Mouse (Mus musculus): Measurements from ENCODE around the gene Chil1. TPM values are rescaled to one million over a fixed set of nuclear protein-coding genes. Genes with fewer than 3 reads are reported as not detected.

Chil1 gene
- polyA plus RNA-seq, 1 experiment: not detected

- no peak for TF ChIP-seq GATA1 (IDR thresholded peaks at IDR 0.05; ENCODE audit: low read length)
- no peak for TF ChIP-seq TAL1 (IDR thresholded peaks at IDR 0.05; ENCODE audit: low read length)
- Histone ChIP-seq H3K27me3 (ENCODE audit: control insufficient read depth) (peaks cover 38% of the 10 kb centered on the region), H3K4me3 (replicated peaks) (no peak overlapping the region), H3K4me1 (ENCODE audit: control insufficient read depth) (no peaks in the 10 kb centered on the region), H3K36me3 (ENCODE audit: control insufficient read depth) (no peaks in the 10 kb centered on the region), H3K9me3 (ENCODE audit: control insufficient read depth, low read length) (no peaks in the 10 kb centered on the region)
These were observed 55.5 kb downstream of the Chil1 start for GRCm38 (mm10) chr1:134237438-134237837.

Other genes with a start within 250 kb of the Chil1 start
- gene Fmod, start 144.9 kb upstream of the Chil1 start, polyA plus RNA-seq (2012): not detected in 2 replicates
- gene Btg2, start 103.1 kb upstream of the Chil1 start, polyA plus RNA-seq (2012): 13.2 and 14.8 TPM in 2 replicates
- not detected in 2 replicates for gene Chit1, start 70.9 kb upstream of the Chil1 start, polyA plus RNA-seq (2012)
- gene Mybph, start 11.3 kb downstream of the Chil1 start, polyA plus RNA-seq (2012): not detected in 2 replicates
- gene Adora1, start 53.3 kb downstream of the Chil1 start, polyA plus RNA-seq (2012): not detected in 2 replicates
- not detected in 2 replicates for gene Myog, start 107.8 kb downstream of the Chil1 start, polyA plus RNA-seq (2012)
- gene Ppfia4, start 150.8 kb downstream of the Chil1 start, polyA plus RNA-seq (2012): 0.03 and 0.08 TPM in 2 replicates
- 2.8 and 2.9 TPM in 2 replicates for gene Tmem183a, start 179.8 kb downstream of the Chil1 start, polyA plus RNA-seq (2012)
- gene 4933406M09Rik, start 203.8 kb downstream of the Chil1 start, polyA plus RNA-seq (2012): 0.02 TPM in 1 of 2 replicates, not detected in the other
- 3.2 and 3.7 TPM in 2 replicates for gene Cyb5r1, start 223.4 kb downstream of the Chil1 start, polyA plus RNA-seq (2012)
- 58.2 and 72.8 TPM in 2 replicates for gene Adipor1, start 233.2 kb downstream of the Chil1 start, polyA plus RNA-seq (2012)